Mouse (Mus musculus): ENCODE measurements around the gene Trp53i13. TPM values are rescaled to one million over a fixed set of nuclear protein-coding genes. Genes with fewer than 3 reads are reported as not detected.

The Trp53i13 gene
- polyA plus RNA-seq, 1 experiment from 2014 or later: 45.1 TPM

DNA sequence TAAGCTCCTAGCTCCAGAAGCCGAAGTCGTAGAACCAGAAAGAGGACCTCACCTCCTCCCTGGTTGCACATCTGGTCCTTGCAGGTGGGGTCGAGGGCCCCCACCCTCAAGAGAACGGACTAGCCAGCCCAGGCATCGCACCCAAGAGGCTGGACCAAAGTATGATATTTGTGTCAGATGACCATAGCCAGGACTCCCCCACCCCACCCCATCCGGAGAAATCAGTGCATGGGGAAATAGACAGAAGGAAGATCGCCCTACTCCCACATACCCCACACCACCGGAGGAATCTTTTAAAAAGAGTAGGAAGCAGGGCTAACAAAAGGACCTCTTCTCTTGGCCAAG, 52.7 kb downstream of the Trp53i13 start:
- DNase-seq (ENCODE audit: low spot score): no peak

GRCm38 (mm10) chr11:77462283-77463100, 53.3 kb downstream of the Trp53i13 start, which contains the start of gene Coro6:
Coro6 (plus strand) TSS chr11:77462411.
- DNase-seq (ENCODE audit: low spot score): no peak

- no peak for DNase-seq (ENCODE audit: low spot score)
Observed at GRCm38 (mm10) chr11:77461856-77462255, 53.9 kb downstream of the Trp53i13 start.

Other genes with a start within 250 kb of the Trp53i13 start
- not detected in 2 replicates for gene Coro6, start 53.6 kb downstream of the Trp53i13 start, polyA plus RNA-seq (2015; fragmentation: Nextera tagmentation; extraction: Ambion mirVana)
- 3.1 TPM in 2 replicates for gene Ankrd13b, start 26.3 kb downstream of the Trp53i13 start, polyA plus RNA-seq (2015; fragmentation: Nextera tagmentation; extraction: Ambion mirVana)
- 5.8 and 6.7 TPM in 2 replicates for gene Git1, start 22.4 kb downstream of the Trp53i13 start, polyA plus RNA-seq (2015; fragmentation: Nextera tagmentation; extraction: Ambion mirVana)
- 16.8 and 22.7 TPM in 2 replicates for gene Abhd15, start 859 bp downstream of the Trp53i13 start, polyA plus RNA-seq (2015; fragmentation: Nextera tagmentation; extraction: Ambion mirVana)
- 3.8 and 5.5 TPM in 2 replicates for gene Gm10392, start 3.2 kb upstream of the Trp53i13 start, polyA plus RNA-seq (2015; fragmentation: Nextera tagmentation; extraction: Ambion mirVana)
- 12.9 and 16.7 TPM in 2 replicates for gene Taok1, start 91.8 kb upstream of the Trp53i13 start, polyA plus RNA-seq (2015; fragmentation: Nextera tagmentation; extraction: Ambion mirVana)
- 3.8 and 5.2 TPM in 2 replicates for gene Nufip2, start 170.2 kb upstream of the Trp53i13 start, polyA plus RNA-seq (2015; fragmentation: Nextera tagmentation; extraction: Ambion mirVana)
- gene Cryba1, start 209.3 kb upstream of the Trp53i13 start, polyA plus RNA-seq (2015; fragmentation: Nextera tagmentation; extraction: Ambion mirVana): 0.79 TPM in 1 of 2 replicates, not detected in the other
- 25.5 and 27.5 TPM in 2 replicates for gene Myo18a, start 247.3 kb upstream of the Trp53i13 start, polyA plus RNA-seq (2015; fragmentation: Nextera tagmentation; extraction: Ambion mirVana)

Data from thymus, postnatal 0 days (tissue).